8 mouse cellular contexts compared by ENCODE assay signal in genomic region chr15:82922755-82923154, GRCm38 (mm10).
DNase-seq lines count a peak whose midpoint lies in the region; ATAC-seq and TF ChIP-seq lines count a peak whose summit lies in the region.

No protein-coding gene starts in this region.

- H3K4me1 ChIP-seq in kidney, embryonic 14.5 days (ENCODE audit: control insufficient read depth, insufficient read depth, low read length) = peaks cover 69% of the 10 kb centered on the region
- peaks cover 7 to 16% of the 10 kb centered on the region in 2 experiments for H3K4me1 ChIP-seq in ES-E14 (ENCODE audit: control insufficient read depth in 2 of 2, insufficient read depth in 2 of 2, low read length in 2 of 2, poor library complexity in 1 of 2)
- peaks cover 85% of the 10 kb centered on the region for H3K4me1 ChIP-seq in embryonic facial prominence, embryonic 15.5 days
- peaks cover 89% of the 10 kb centered on the region for H3K4me1 ChIP-seq in midbrain, embryonic 12.5 days

- peaks cover 7% of the 10 kb centered on the region; the same call in 1 of the 2 replicates for H3K27me3 ChIP-seq in kidney, embryonic 14.5 days (ENCODE audit: control insufficient read depth, insufficient read depth, low read length)
- H3K27me3 ChIP-seq in embryonic facial prominence, embryonic 15.5 days = peaks cover 14% of the 10 kb centered on the region; the same call in 1 of the 2 replicates
- H3K27me3 ChIP-seq in midbrain, embryonic 12.5 days = peaks cover 68% of the 10 kb centered on the region

- H3K4me2 ChIP-seq in kidney, embryonic 14.5 days (replicated peaks; ENCODE audit: low read depth, low read length) = no peak overlapping the region
- H3K4me2 ChIP-seq in embryonic facial prominence, embryonic 15.5 days (replicated peaks) = peak overlapping the region; percentile 32; the same call in 1 of the 2 replicates
- no peak overlapping the region for H3K4me2 ChIP-seq in midbrain, embryonic 12.5 days (replicated peaks)

- H3K36me3 ChIP-seq in kidney, embryonic 14.5 days (ENCODE audit: control insufficient read depth, insufficient read depth, low read length) = no peaks in the 10 kb centered on the region
- H3K36me3 ChIP-seq in ES-E14 (ENCODE audit: control insufficient read depth, insufficient read depth, low read length, poor library complexity, severe bottlenecking) = no peaks in the 10 kb centered on the region
- no peaks in the 10 kb centered on the region for H3K36me3 ChIP-seq in embryonic facial prominence, embryonic 15.5 days
- no peaks in the 10 kb centered on the region for H3K36me3 ChIP-seq in midbrain, embryonic 12.5 days

- WGBS in kidney, embryonic 14.5 days = 63% methylated on average over 4 of the region's 4 CpGs
- WGBS in embryonic facial prominence, embryonic 15.5 days = 58% methylated on average over 4 of the region's 4 CpGs
- 60% methylated on average over 4 of the region's 4 CpGs for WGBS in midbrain, embryonic 12.5 days

- H3K4me3 ChIP-seq in kidney, embryonic 14.5 days (ENCODE audit: low read length) = no peak overlapping the region
- H3K4me3 ChIP-seq in ES-E14 (ENCODE audit: insufficient read depth in 1 of 2, low read depth in 1 of 2, low read length in 2 of 2, poor library complexity in 1 of 2, severe bottlenecking in 1 of 2) = no peak overlapping the region
- no peak overlapping the region for H3K4me3 ChIP-seq in embryonic facial prominence, embryonic 15.5 days (replicated peaks)
- H3K4me3 ChIP-seq in midbrain, embryonic 12.5 days = no peak overlapping the region

- DNase-seq in kidney, adult 9 months = no peak
- no peak for DNase-seq in ES-E14 (ENCODE audit: low read depth, low spot score)
- no peak for DNase-seq in ovary, postnatal 14 days (ENCODE audit: low spot score)
- no peak for DNase-seq in frontal cortex, postnatal 10 days (ENCODE audit: low spot score in 2 of 2)
- DNase-seq in thymus, postnatal 36 days = no peak

- no peak overlapping the region for H3K9ac ChIP-seq in kidney, embryonic 14.5 days (ENCODE audit: low read depth, low read length)
- H3K9ac ChIP-seq in ES-E14 (ENCODE audit: insufficient read depth, low read depth, low read length, poor library complexity, severe bottlenecking) = no peak overlapping the region
- no peak overlapping the region for H3K9ac ChIP-seq in embryonic facial prominence, embryonic 15.5 days
- H3K9ac ChIP-seq in midbrain, embryonic 12.5 days (replicated peaks) = no peak overlapping the region

- in situ Hi-C loops in ES-E14 (cut with MboI; ENCODE audit: low sequenced_read_pairs in 2 of 2, unreplicated experiment in 2 of 2) = no loop called here

- no peak for ATAC-seq in kidney, embryonic 14.5 days (ENCODE audit: low FRiP score, low TSS enrichment)
- no peak for ATAC-seq in embryonic facial prominence, embryonic 15.5 days (ENCODE audit: insufficient number of reproducible peaks, low FRiP score, low TSS enrichment, low read depth)
- no peak for ATAC-seq in midbrain, embryonic 12.5 days (ENCODE audit: low FRiP score, low read depth)

- H3K9me3 ChIP-seq in kidney, embryonic 14.5 days (ENCODE audit: control insufficient read depth, low read length) = no peaks in the 10 kb centered on the region
- no peaks in the 10 kb centered on the region for H3K9me3 ChIP-seq in ES-E14 (ENCODE audit: control insufficient read depth, insufficient read depth, low read depth, low read length)
- no peaks in the 10 kb centered on the region for H3K9me3 ChIP-seq in embryonic facial prominence, embryonic 15.5 days (replicated peaks)
- H3K9me3 ChIP-seq in midbrain, embryonic 12.5 days = no peaks in the 10 kb centered on the region

- H3K27ac ChIP-seq in kidney, embryonic 14.5 days (ENCODE audit: low read depth, low read length) = peak overlapping the region; percentile 2; the same call in 1 of the 2 replicates
- no peak overlapping the region for H3K27ac ChIP-seq in ES-E14 (ENCODE audit: insufficient read depth, low read depth, low read length, poor library complexity, severe bottlenecking)
- peak overlapping the region; percentile 40; the same call in 1 of the 2 replicates for H3K27ac ChIP-seq in embryonic facial prominence, embryonic 15.5 days (replicated peaks)
- peak overlapping the region; percentile 80 for H3K27ac ChIP-seq in midbrain, embryonic 12.5 days (replicated peaks)

TF ChIP-seq in ES-E14, 5 proteins besides CTCF, POLR2A, EP300 and RAD21:
- TF ChIP-seq ZC3H11A (IDR thresholded peaks at IDR 0.05; ENCODE audit: borderline replicate concordance, low read depth, low read length) = peak; percentile 11; the same call in 1 of the 2 replicates
- TF ChIP-seq HCFC1 (IDR thresholded peaks at IDR 0.05; ENCODE audit: borderline replicate concordance, insufficient read depth, low read length) = no peak
